Mouse (Mus musculus) lung, embryonic 16.5 days (tissue): ENCODE data around the gene Cacna1b. TPM values are rescaled to one million over a fixed set of nuclear protein-coding genes. Genes with fewer than 3 reads are reported as not detected.

Source experiments
- ATAC-seq: fragments of 200-750 bp; cut with Nextera tagmentation; 2 replicates; pipeline ENCODE4 v1.8.0; 2017; ENCODE audit warnings: low read depth, mild to moderate bottlenecking, moderate library complexity
- H3K27ac ChIP-seq: fragments of 300-500 bp; sonication (generic); 2 replicates; pipeline ENCODE4 v1.5.1; 2014; ENCODE audit warnings: mild to moderate bottlenecking, control low read depth, low read length
- H3K27me3 ChIP-seq: fragments of 300-500 bp; sonication (generic); 2 replicates; pipeline ENCODE4 v1.6.1; 2014; ENCODE audit warnings: low read depth, low read length, mixed read lengths; ENCODE audit not compliant: control insufficient read depth, insufficient read depth
- H3K36me3 ChIP-seq: fragments of 300-500 bp; sonication (generic); 2 replicates; pipeline ENCODE4 v1.6.1; 2014; ENCODE audit warnings: low read length; ENCODE audit not compliant: control insufficient read depth, insufficient read depth
- H3K4me1 ChIP-seq: fragments of 300-500 bp; sonication (generic); replicated peaks from 2 replicates; pipeline ENCODE4 v1.6.1; 2014; ENCODE audit warnings: low read length, mixed read lengths; ENCODE audit not compliant: control insufficient read depth, insufficient read depth
- H3K4me2 ChIP-seq: fragments of 300-500 bp; sonication (generic); 2 replicates; pipeline ENCODE4 v1.6.1; 2014; ENCODE audit warnings: low read depth, low read length, control low read depth
- H3K4me3 ChIP-seq: fragments of 300-500 bp; sonication (generic); 2 replicates; pipeline ENCODE4 v1.5.1; 2014; ENCODE audit warnings: mild to moderate bottlenecking, low read length, control low read depth
- H3K9ac ChIP-seq: fragments of 300-500 bp; sonication (generic); 2 replicates; pipeline ENCODE4 v1.6.1; 2014; ENCODE audit warnings: low read length, control low read depth
- H3K9me3 ChIP-seq: fragments of 300-500 bp; sonication (generic); 2 replicates; pipeline ENCODE4 v1.6.1; 2016; ENCODE audit warnings: low read length; ENCODE audit not compliant: control insufficient read depth
- whole genome bisulfite sequencing: fragments of 180-500 bp; shearing (Covaris S2); extraction: QIAGEN DNeasy Blood & Tissue Kit; methylation state at CpG from one replicate; pipeline ENCODE4 v1.1.7; 2014; 5-methylcytosine and 5-hydroxymethylcytosine counted together
- polyA plus RNA-seq: library from polyadenylated mRNA; unstranded; fragments of >200 nt; fragmentation: Nextera tagmentation; extraction: Ambion mirVana; gene quantifications from 2 replicates; pipeline ENCODE4 v1.2.1, GENCODE M21; 2015

Cacna1b gene
- polyA plus RNA-seq, 1 experiment from 2014 or later: 0.11 TPM

GRCm38 (mm10) chr2:24739701-24740100 lies 23.3 kb downstream of the Cacna1b start:
- H3K27me3 ChIP-seq: no peaks in the 10 kb centered on the region
- 85% methylated on average over 5 of the region's 5 CpGs for WGBS
- ATAC-seq: no peak

GRCm38 (mm10) chr2:24733157-24733556 lies 29.8 kb downstream of the Cacna1b start:
- H3K4me3 ChIP-seq: no peak overlapping the region
- H3K9me3 ChIP-seq: no peaks in the 10 kb centered on the region
- H3K27ac ChIP-seq: no peak overlapping the region
- no peaks in the 10 kb centered on the region for H3K4me1 ChIP-seq
- no peaks in the 10 kb centered on the region for H3K36me3 ChIP-seq
- H3K9ac ChIP-seq: no peak overlapping the region
- WGBS: 34% methylated on average over 4 of the region's 4 CpGs
- no peak overlapping the region for H3K4me2 ChIP-seq
- H3K27me3 ChIP-seq: no peaks in the 10 kb centered on the region
- ATAC-seq: no peak

More at GRCm38 (mm10) chr2:24739701-24740100, 23.3 kb downstream of the Cacna1b start:
- Histone ChIP-seq H3K9me3 (no peaks in the 10 kb centered on the region), H3K9ac (no peak overlapping the region), H3K36me3 (no peaks in the 10 kb centered on the region), H3K4me2 (no peak overlapping the region), H3K27ac (no peak overlapping the region), H3K4me1 (no peaks in the 10 kb centered on the region), H3K4me3 (no peak overlapping the region)

DNA sequence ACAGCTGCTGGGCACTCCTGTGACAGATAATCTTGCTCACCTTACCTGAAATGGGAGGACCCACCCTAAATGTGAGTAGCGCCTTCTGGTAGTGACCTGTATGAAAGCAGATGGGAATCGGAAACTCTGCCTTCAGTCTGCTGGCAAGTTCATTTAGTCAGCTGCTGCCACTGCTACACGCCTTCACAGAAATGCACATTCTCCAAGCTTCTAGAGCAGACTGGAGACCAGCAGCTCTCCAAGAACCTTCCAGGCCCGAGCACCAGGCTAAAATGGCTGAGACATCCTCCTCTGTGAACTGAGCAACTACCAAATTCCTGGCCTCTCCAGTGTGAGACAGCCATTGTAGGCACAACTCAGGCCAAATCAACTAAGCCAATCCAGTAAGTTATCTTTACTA lies 37.1 kb downstream of the Cacna1b start:
- ATAC-seq: no peak
- 81% methylated on average over 4 of the region's 4 CpGs for WGBS
- no peak overlapping the region for H3K27ac ChIP-seq

DNA sequence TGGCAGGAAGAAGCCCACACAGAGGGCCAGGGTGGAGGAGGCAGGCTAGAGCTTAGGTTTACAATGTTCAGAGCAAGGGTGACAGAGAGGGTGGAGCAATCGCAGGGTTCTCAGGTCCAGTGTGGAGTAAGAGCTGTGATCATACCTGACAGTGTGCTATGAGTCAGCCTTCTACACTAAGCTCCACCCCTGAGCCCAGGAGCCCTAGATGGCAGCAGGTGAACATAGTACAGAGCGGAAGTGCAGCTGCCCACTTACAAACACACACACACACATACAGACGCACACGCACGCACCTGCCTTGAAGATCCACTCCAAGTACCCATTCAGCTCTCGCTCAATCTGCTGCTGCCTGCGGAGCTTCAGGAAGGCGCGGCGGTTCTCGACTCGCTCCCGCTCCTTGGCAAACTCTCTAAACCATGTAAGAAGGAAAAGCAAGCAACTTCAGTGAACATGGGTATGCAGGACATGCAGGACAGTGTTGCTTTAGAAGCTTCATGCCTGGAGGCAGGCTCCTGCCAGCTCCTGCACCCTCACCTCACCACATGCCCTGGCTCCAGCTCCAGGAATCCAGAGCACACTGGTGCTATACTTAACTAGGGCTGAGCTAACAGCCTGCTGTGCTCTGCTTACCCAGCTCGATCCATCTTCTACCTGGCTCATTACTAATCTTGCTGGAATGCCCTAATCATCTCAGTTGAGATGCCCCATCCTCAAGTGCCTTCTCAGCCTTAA lies 43.1 kb downstream of the Cacna1b start:
- H3K27ac ChIP-seq: 0 out of 2 replicates have a peak overlapping the region, but pooled peaks have one; percentile 39
- no peak overlapping the region for H3K9ac ChIP-seq
- no peaks in the 10 kb centered on the region for H3K27me3 ChIP-seq
- H3K9me3 ChIP-seq: no peaks in the 10 kb centered on the region
- peak; percentile 91 for ATAC-seq
- WGBS: 61% methylated on average over 14 of the region's 14 CpGs
- H3K36me3 ChIP-seq: no peaks in the 10 kb centered on the region
- H3K4me3 ChIP-seq: peak overlapping the region; percentile 3; the same call in 1 of the 2 replicates
- peak overlapping the region; percentile 23; the same call in 1 of the 2 replicates for H3K4me2 ChIP-seq
- H3K4me1 ChIP-seq: no peaks in the 10 kb centered on the region

More for the DNA sequence above, 37.1 kb downstream of the Cacna1b start:
- no peak overlapping the region for H3K9ac ChIP-seq
- no peaks in the 10 kb centered on the region for H3K27me3 ChIP-seq
- no peaks in the 10 kb centered on the region for H3K4me1 ChIP-seq
- H3K4me2 ChIP-seq: no peak overlapping the region
- no peaks in the 10 kb centered on the region for H3K9me3 ChIP-seq
- H3K36me3 ChIP-seq: no peaks in the 10 kb centered on the region
- H3K4me3 ChIP-seq: no peak overlapping the region

DNA sequence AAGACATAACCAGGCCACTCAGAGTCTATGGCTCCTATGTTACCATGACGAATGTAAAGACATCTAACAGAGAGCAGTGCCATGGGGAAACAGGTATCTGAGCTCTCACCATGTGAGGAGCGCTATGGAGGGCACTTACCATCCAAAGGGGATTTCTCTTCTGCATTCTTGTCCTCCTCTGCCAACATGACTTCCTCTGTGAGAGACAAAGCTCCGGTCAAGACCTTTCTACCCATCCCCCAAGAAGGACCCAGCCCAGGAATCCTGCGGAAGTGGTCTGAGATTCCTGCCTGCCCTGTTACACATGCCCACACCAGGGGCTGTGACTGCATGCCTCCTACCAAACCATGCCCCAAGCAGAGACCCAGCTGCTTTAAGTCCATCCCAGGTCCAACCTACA lies 44.0 kb downstream of the Cacna1b start:
- Histone ChIP-seq H3K36me3 (no peaks in the 10 kb centered on the region), H3K27me3 (no peaks in the 10 kb centered on the region), H3K4me3 (no peak overlapping the region), H3K4me1 (no peaks in the 10 kb centered on the region), H3K4me2 (no peak overlapping the region), H3K27ac (no peak overlapping the region), H3K9ac (no peak overlapping the region), H3K9me3 (no peaks in the 10 kb centered on the region)
- ATAC-seq: no peak
- WGBS: 70% methylated on average over 4 of the region's 4 CpGs

- no peak overlapping the region for H3K9ac ChIP-seq
- H3K9me3 ChIP-seq: no peaks in the 10 kb centered on the region
- 73% methylated on average over 7 of the region's 7 CpGs for WGBS
- H3K4me1 ChIP-seq: no peaks in the 10 kb centered on the region
- H3K27me3 ChIP-seq: no peaks in the 10 kb centered on the region
- no peak overlapping the region for H3K4me3 ChIP-seq
- no peak overlapping the region for H3K4me2 ChIP-seq
- no peaks in the 10 kb centered on the region for H3K36me3 ChIP-seq
- no peak overlapping the region for H3K27ac ChIP-seq
- ATAC-seq: no peak
Measured at GRCm38 (mm10) chr2:24717963-24718362, 45.0 kb downstream of the Cacna1b start.

GRCm38 (mm10) chr2:24717461-24717860 lies 45.5 kb downstream of the Cacna1b start:
- no peak overlapping the region for H3K9ac ChIP-seq
- no peak overlapping the region for H3K4me2 ChIP-seq
- no peak for ATAC-seq
- H3K36me3 ChIP-seq: no peaks in the 10 kb centered on the region
- 72% methylated on average over 4 of the region's 4 CpGs for WGBS
- H3K4me1 ChIP-seq: no peaks in the 10 kb centered on the region
- H3K27ac ChIP-seq: no peak overlapping the region
- no peaks in the 10 kb centered on the region for H3K27me3 ChIP-seq
- no peak overlapping the region for H3K4me3 ChIP-seq
- H3K9me3 ChIP-seq: no peaks in the 10 kb centered on the region

DNA sequence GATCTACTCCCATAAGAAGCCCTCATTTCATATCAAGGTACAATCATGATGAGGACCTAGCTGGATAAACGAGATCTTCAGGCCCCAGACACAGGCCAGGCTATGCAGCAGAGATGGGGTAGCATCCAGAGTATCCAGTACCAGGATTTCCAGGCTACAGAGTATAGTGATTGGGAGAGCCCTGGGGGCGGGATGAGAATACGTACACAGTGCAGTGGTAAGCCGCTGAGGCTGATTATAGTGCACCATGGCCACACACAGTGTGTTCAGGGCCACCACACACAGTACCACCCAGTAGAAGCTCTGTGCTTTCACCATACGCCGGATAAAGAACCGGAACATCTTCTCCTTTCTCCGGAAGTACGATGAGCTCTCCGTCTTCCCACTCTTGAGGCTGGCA lies 57.0 kb downstream of the Cacna1b start:
- Histone ChIP-seq H3K36me3 (no peaks in the 10 kb centered on the region), H3K4me1 (no peaks in the 10 kb centered on the region), H3K9me3 (no peaks in the 10 kb centered on the region), H3K9ac (no peak overlapping the region), H3K4me2 (no peak overlapping the region), H3K4me3 (no peak overlapping the region), H3K27ac (no peak overlapping the region), H3K27me3 (no peaks in the 10 kb centered on the region)
- WGBS: 74% methylated on average over 10 of the region's 10 CpGs
- ATAC-seq: no peak

GRCm38 (mm10) chr2:24702208-24702957 lies 60.6 kb downstream of the Cacna1b start:
- no peak overlapping the region for H3K9ac ChIP-seq
- H3K9me3 ChIP-seq: no peaks in the 10 kb centered on the region
- no peak overlapping the region for H3K4me3 ChIP-seq
- ATAC-seq: no peak; the same call in 1 of the 2 replicates
- no peaks in the 10 kb centered on the region for H3K4me1 ChIP-seq
- 79% methylated on average over 3 of the region's 3 CpGs for WGBS
- no peak overlapping the region for H3K4me2 ChIP-seq
- H3K27me3 ChIP-seq: no peaks in the 10 kb centered on the region
- H3K36me3 ChIP-seq: no peaks in the 10 kb centered on the region
- H3K27ac ChIP-seq: no peak overlapping the region
